Mouse (Mus musculus): ENCODE data around the gene Pkn2. TPM values are rescaled to one million over a fixed set of nuclear protein-coding genes. Genes with fewer than 3 reads are reported as not detected.

Gene Pkn2
- total RNA-seq, 2 experiments from 2014 or later, result 36.1 to 39.1 TPM

- intact Hi-C loops (cut with DNase I), result no loop called here
- no peak for DNase-seq
Observed at GRCm38 (mm10) chr3:142834761-142835160, 47.0 kb downstream of the Pkn2 start.

- intact Hi-C loops (cut with DNase I), result no loop called here
- no peak for DNase-seq
Observed at GRCm38 (mm10) chr3:142834024-142834423, 47.8 kb downstream of the Pkn2 start.

- intact Hi-C loops (cut with DNase I), result no loop called here
- no peak for DNase-seq
Observed at GRCm38 (mm10) chr3:142832910-142833309, 48.9 kb downstream of the Pkn2 start.

- no peak for DNase-seq
- intact Hi-C loops (cut with DNase I), result no loop called here
Observed at GRCm38 (mm10) chr3:142826449-142827146, 55.2 kb downstream of the Pkn2 start.

- no peak for DNase-seq
- intact Hi-C loops (cut with DNase I), result no loop called here
Observed at GRCm38 (mm10) chr3:142823606-142824005, 58.2 kb downstream of the Pkn2 start.

GRCm38 (mm10) chr3:142817506-142817905 lies 64.3 kb downstream of the Pkn2 start:
- intact Hi-C loops (cut with DNase I), result no loop called here
- no peak for DNase-seq

GRCm38 (mm10) chr3:142811582-142811981 lies 70.2 kb downstream of the Pkn2 start:
- DNase-seq, result no peak
- intact Hi-C loops (cut with DNase I), result no loop called here

- intact Hi-C loops (cut with DNase I), result no loop called here
- DNase-seq, result no peak
Observed at GRCm38 (mm10) chr3:142795587-142795986, 86.2 kb downstream of the Pkn2 start.

- intact Hi-C loops (cut with DNase I), result no loop called here
- no peak for DNase-seq
Observed at GRCm38 (mm10) chr3:142786423-142787072, 95.3 kb downstream of the Pkn2 start.

- intact Hi-C loops (cut with DNase I), result no loop called here
- no peak for DNase-seq
Observed at GRCm38 (mm10) chr3:142777227-142777626, 104.6 kb downstream of the Pkn2 start.

GRCm38 (mm10) chr3:142773538-142774191 lies 108.1 kb downstream of the Pkn2 start:
- intact Hi-C loops (cut with DNase I), result no loop called here
- DNase-seq, result no peak

GRCm38 (mm10) chr3:142770518-142770917 lies 111.3 kb downstream of the Pkn2 start:
- intact Hi-C loops (cut with DNase I), result no loop called here
- DNase-seq, result no peak

- intact Hi-C loops (cut with DNase I), result no loop called here
- DNase-seq, result no peak
Observed at GRCm38 (mm10) chr3:142768498-142768897, 113.3 kb downstream of the Pkn2 start.

- intact Hi-C loops (cut with DNase I), result no loop called here
- DNase-seq, result no peak
Observed at GRCm38 (mm10) chr3:142765778-142766165, 116.0 kb downstream of the Pkn2 start.

GRCm38 (mm10) chr3:142764995-142765777 lies 116.6 kb downstream of the Pkn2 start, which contains the start of gene Gtf2b:
Gene Gtf2b (plus strand): TSS chr3:142765045.
- DNase-seq, result peak; percentile 95
- intact Hi-C loops (cut with DNase I), result no loop called here

- intact Hi-C loops (cut with DNase I), result no loop called here
- no peak for DNase-seq
Observed at GRCm38 (mm10) chr3:142760356-142760755, 121.4 kb downstream of the Pkn2 start.

GRCm38 (mm10) chr3:142758593-142758992 lies 123.2 kb downstream of the Pkn2 start:
- intact Hi-C loops (cut with DNase I), result no loop called here
- no peak for DNase-seq

GRCm38 (mm10) chr3:142757841-142758240 lies 124.0 kb downstream of the Pkn2 start:
- DNase-seq, result no peak

GRCm38 (mm10) chr3:142755132-142755867 lies 126.5 kb downstream of the Pkn2 start:
- DNase-seq, result no peak
- intact Hi-C loops (cut with DNase I), result no loop called here

More at GRCm38 (mm10) chr3:142757841-142758240, 124.0 kb downstream of the Pkn2 start:
- intact Hi-C loops (cut with DNase I), result no loop called here

- DNase-seq, result no peak
- intact Hi-C loops (cut with DNase I), result no loop called here
Observed at GRCm38 (mm10) chr3:142749131-142749530, 132.7 kb downstream of the Pkn2 start.

All from left cerebral cortex, postnatal 4 days (tissue).